Mouse (Mus musculus): Measurements from ENCODE around the gene Il16. TPM values are rescaled to one million over a fixed set of nuclear protein-coding genes. Genes with fewer than 3 reads are reported as not detected.

Il16 gene
- polyA plus RNA-seq, 1 experiment from 2014 or later = 9.8 TPM

DNA sequence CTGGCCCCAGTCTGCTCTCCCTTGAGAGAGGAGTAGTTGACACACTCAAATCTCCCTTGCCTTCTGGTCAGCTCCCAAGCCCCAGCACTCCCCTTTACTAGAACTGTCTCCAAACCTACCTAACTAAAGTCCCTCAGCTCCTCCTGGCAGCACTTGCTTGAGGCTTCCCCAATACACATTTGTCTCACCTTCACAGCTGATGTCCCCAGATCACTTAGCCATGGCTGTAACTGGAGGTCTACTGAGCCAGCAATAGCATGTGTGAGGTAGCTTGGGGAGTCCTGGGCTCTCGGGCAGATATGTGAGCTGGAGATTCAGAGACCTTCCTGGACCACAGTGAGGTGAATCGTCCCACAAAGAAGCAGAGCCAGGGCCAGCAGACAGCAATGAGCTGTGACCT is 33.0 kb upstream of the Il16 start:
- no peak overlapping the region for H3K27ac ChIP-seq (ENCODE audit: low read depth)
- H3K36me3 ChIP-seq (replicated peaks; ENCODE audit: insufficient read depth, low read length) = no peaks in the 10 kb centered on the region
- no peaks in the 10 kb centered on the region for H3K9me3 ChIP-seq (ENCODE audit: low read length)
- H3K9ac ChIP-seq (replicated peaks) = no peak overlapping the region
- H3K4me2 ChIP-seq (ENCODE audit: low read depth, low read length) = no peak overlapping the region
- TF ChIP-seq CTCF (IDR thresholded peaks at IDR 0.05; ENCODE audit: low read depth) (no peak), EP300 (IDR thresholded peaks at IDR 0.05; ENCODE audit: low read depth) (no peak)
- H3K27me3 ChIP-seq (ENCODE audit: insufficient read depth, low read length) = no peaks in the 10 kb centered on the region
- no peaks in the 10 kb centered on the region for H3K4me1 ChIP-seq (ENCODE audit: insufficient read depth)
- ATAC-seq (no peak), DNase-seq (no peak)
- no peak overlapping the region for H3K4me3 ChIP-seq (ENCODE audit: low read depth, low read length)
- 56% methylated on average over 2 of the region's 2 CpGs for WGBS (ENCODE audit: insufficient replicate concordance)

DNA sequence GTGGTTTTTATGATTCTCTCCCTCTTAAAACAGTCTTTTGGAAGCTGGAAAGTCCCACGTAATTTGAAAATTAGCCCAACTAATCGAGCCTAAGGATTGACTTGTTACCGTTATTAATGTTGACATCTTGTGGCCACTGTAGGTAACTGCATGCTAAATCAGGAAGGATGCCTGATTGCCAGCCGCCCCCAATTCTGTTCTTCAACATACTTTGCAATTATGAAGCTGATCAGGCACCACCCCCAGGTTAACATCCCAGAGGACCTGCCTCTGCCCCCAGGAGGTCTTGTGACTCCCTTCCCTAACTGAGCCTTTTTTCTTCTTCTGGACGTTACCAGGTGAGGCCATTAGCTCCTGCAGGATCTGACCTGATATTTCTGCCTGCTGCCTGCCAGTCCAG is 29.2 kb upstream of the Il16 start:
- Histone ChIP-seq H3K36me3 (replicated peaks; ENCODE audit: insufficient read depth, low read length) (no peaks in the 10 kb centered on the region), H3K27me3 (ENCODE audit: insufficient read depth, low read length) (no peaks in the 10 kb centered on the region), H3K9me3 (ENCODE audit: low read length) (no peaks in the 10 kb centered on the region), H3K9ac (replicated peaks) (no peak overlapping the region), H3K4me1 (ENCODE audit: insufficient read depth) (no peaks in the 10 kb centered on the region; the same call in 1 of the 2 replicates), H3K27ac (ENCODE audit: low read depth) (no peak overlapping the region), H3K4me3 (ENCODE audit: low read depth, low read length) (no peak overlapping the region), H3K4me2 (ENCODE audit: low read depth, low read length) (no peak overlapping the region)
- ATAC-seq (no peak), DNase-seq (no peak)
- WGBS (ENCODE audit: insufficient replicate concordance) = 28% methylated on average over 5 of the region's 5 CpGs
- TF ChIP-seq EP300 (IDR thresholded peaks at IDR 0.05; ENCODE audit: low read depth) = no peak
- peak; percentile 68 for TF ChIP-seq CTCF (IDR thresholded peaks at IDR 0.05; ENCODE audit: low read depth)

DNA sequence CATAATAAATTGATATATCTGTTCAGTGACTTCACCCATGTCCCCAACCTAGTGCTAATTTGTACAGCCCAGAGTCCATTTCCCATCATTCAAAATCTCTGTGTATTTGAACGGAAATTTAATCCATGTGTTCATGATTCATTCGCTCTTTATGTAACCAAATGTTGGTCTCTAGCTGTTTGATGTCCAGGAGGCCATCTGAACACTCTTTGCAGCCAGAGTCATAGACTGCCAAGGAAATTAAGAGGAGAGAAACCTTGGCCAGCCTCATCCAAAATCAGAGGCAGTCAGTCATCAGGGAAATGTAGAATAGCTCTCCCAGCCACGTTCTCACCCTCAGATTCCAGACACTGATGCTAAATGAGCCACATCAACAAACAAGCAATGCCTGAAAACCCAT is 18.1 kb upstream of the Il16 start:
- DNase-seq (no peak), ATAC-seq (no peak)
- H3K9me3 ChIP-seq (ENCODE audit: low read length) = no peaks in the 10 kb centered on the region
- no peaks in the 10 kb centered on the region for H3K36me3 ChIP-seq (replicated peaks; ENCODE audit: insufficient read depth, low read length)
- no peak overlapping the region for H3K27ac ChIP-seq (ENCODE audit: low read depth)
- H3K4me1 ChIP-seq (ENCODE audit: insufficient read depth) = 0 out of 2 replicates have a peak, but pooled peaks cover 2% of the 10 kb centered on the region
- TF ChIP-seq CTCF (IDR thresholded peaks at IDR 0.05; ENCODE audit: low read depth) = no peak
- no peak for TF ChIP-seq EP300 (IDR thresholded peaks at IDR 0.05; ENCODE audit: low read depth)
- H3K9ac ChIP-seq (replicated peaks) = no peak overlapping the region
- no peak overlapping the region for H3K4me3 ChIP-seq (ENCODE audit: low read depth, low read length)
- WGBS (ENCODE audit: insufficient replicate concordance) = 65% methylated on average over 3 of the region's 3 CpGs
- no peaks in the 10 kb centered on the region for H3K27me3 ChIP-seq (ENCODE audit: insufficient read depth, low read length)
- H3K4me2 ChIP-seq (ENCODE audit: low read depth, low read length) = no peak overlapping the region

DNA sequence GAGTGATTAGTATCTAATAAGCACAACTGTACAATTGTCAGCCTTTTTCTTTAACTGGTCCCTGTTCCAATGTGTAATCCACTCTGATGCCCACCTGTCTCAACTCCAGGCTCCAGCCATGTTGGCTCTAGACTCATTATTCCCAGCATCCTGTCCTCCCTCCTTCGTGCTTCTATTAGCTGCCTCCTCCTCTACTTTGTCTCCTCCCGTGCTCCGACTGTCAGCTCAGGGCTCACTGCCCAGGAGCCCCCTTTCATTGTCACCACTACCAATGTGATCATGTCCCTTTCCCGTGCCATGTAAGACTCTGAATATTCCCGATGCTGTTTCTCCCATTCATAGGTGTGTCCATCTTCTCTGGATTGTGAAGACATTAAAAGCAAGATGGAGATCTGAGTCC is 16.8 kb upstream of the Il16 start:
- ATAC-seq (no peak), DNase-seq (no peak)
- Histone ChIP-seq H3K27me3 (ENCODE audit: insufficient read depth, low read length) (no peaks in the 10 kb centered on the region), H3K4me3 (ENCODE audit: low read depth, low read length) (no peak overlapping the region), H3K9ac (replicated peaks) (no peak overlapping the region), H3K27ac (ENCODE audit: low read depth) (no peak overlapping the region), H3K4me2 (ENCODE audit: low read depth, low read length) (no peak overlapping the region), H3K9me3 (ENCODE audit: low read length) (no peaks in the 10 kb centered on the region), H3K36me3 (replicated peaks; ENCODE audit: insufficient read depth, low read length) (no peaks in the 10 kb centered on the region), H3K4me1 (ENCODE audit: insufficient read depth) (0 out of 2 replicates have a peak, but pooled peaks cover 2% of the 10 kb centered on the region)
- WGBS (ENCODE audit: insufficient replicate concordance) = 75% methylated on average over 5 of the region's 5 CpGs
- TF ChIP-seq EP300 (IDR thresholded peaks at IDR 0.05; ENCODE audit: low read depth) (no peak), CTCF (IDR thresholded peaks at IDR 0.05; ENCODE audit: low read depth) (no peak)

DNA sequence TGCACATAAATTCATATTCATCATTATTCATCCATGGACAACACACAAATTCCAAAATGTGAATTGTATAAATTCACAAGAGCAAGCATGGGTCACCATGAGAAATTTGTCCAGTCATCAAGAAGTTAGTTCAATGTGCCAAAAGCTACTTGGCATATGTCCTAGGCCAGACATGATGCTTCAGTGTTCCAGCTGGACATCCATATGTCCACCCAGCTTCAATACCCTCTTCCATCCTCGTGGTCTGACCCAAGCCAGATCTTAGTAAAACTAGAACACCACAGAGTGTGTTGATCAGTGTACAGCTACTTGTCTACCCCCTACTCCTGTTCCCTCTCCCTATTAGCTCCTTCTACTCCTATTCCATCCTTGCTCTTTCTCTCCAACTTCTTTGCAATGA is 5.5 kb upstream of the Il16 start:
- WGBS (ENCODE audit: insufficient replicate concordance) = 66% methylated on average over 1 of the region's 1 CpGs
- no peak for DNase-seq
- no peak overlapping the region for H3K9ac ChIP-seq (replicated peaks)
- no peaks in the 10 kb centered on the region for H3K36me3 ChIP-seq (replicated peaks; ENCODE audit: insufficient read depth, low read length)
- no peak for ATAC-seq
- no peak overlapping the region for H3K4me3 ChIP-seq (ENCODE audit: low read depth, low read length)
- no peaks in the 10 kb centered on the region for H3K27me3 ChIP-seq (ENCODE audit: insufficient read depth, low read length)
- TF ChIP-seq EP300 (IDR thresholded peaks at IDR 0.05; ENCODE audit: low read depth) (no peak), CTCF (IDR thresholded peaks at IDR 0.05; ENCODE audit: low read depth) (no peak)
- H3K9me3 ChIP-seq (ENCODE audit: low read length) = no peaks in the 10 kb centered on the region
- no peak overlapping the region for H3K27ac ChIP-seq (ENCODE audit: low read depth)
- no peak overlapping the region for H3K4me2 ChIP-seq (ENCODE audit: low read depth, low read length)
- H3K4me1 ChIP-seq (ENCODE audit: insufficient read depth) = no peaks in the 10 kb centered on the region

DNA sequence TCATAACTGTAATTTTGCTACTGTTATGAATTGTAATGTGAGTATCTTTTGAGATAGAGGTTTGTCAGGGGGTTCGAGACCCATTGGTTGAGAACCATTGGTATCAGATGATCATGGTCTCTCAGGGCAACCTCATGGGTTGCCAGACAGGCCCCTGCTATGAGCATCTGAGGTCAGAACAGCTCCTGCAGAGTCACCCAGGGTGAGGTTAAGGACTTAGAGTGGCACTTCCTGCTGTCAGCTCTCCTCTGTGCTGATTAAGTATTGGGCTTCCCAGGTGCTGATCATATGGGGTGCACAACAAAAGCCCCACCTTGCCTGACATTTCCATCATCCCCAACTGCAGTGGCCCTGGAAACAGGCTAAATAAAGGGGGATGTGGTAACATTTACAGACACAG is 2.9 kb upstream of the Il16 start:
- H3K9me3 ChIP-seq (ENCODE audit: low read length) = no peaks in the 10 kb centered on the region
- 72% methylated on average over 1 of the region's 1 CpGs for WGBS (ENCODE audit: insufficient replicate concordance)
- H3K36me3 ChIP-seq (replicated peaks; ENCODE audit: insufficient read depth, low read length) = no peaks in the 10 kb centered on the region
- H3K4me3 ChIP-seq (ENCODE audit: low read depth, low read length) = no peak overlapping the region
- H3K27me3 ChIP-seq (ENCODE audit: insufficient read depth, low read length) = no peaks in the 10 kb centered on the region
- DNase-seq (no peak), ATAC-seq (no peak)
- TF ChIP-seq CTCF (IDR thresholded peaks at IDR 0.05; ENCODE audit: low read depth) (no peak), EP300 (IDR thresholded peaks at IDR 0.05; ENCODE audit: low read depth) (no peak)
- no peak overlapping the region for H3K9ac ChIP-seq (replicated peaks)
- H3K27ac ChIP-seq (ENCODE audit: low read depth) = no peak overlapping the region
- no peak overlapping the region for H3K4me2 ChIP-seq (ENCODE audit: low read depth, low read length)
- no peaks in the 10 kb centered on the region for H3K4me1 ChIP-seq (ENCODE audit: insufficient read depth)

DNA sequence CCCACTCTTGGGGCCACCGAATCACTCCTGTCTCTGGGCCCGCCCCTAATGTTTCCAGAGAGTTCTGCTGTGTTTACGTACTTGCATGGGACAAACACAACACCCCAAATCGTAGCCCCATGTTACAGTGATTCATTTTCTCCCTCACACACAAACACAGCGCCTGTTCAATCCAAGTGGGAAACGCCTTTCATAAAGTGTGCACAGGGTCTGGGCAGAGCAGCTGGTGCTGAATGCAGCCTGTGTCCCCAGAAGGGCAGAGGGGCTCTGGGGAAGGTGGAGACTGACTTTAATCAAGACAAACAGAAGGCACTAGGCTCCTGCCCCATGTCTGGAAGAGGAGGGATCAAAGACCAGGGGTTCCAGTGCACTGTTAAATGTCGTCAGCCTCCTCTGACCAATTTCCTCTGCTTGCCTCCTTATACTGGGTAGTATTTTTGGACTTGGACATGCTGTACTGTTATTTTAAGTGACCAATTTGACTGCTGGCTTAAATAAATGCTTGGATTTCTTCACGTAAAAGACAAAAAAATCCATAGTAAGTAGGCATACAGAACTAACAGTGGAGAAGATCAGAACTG is 671 bp upstream of the Il16 start:
- WGBS (ENCODE audit: insufficient replicate concordance) = 67% methylated on average over 8 of the region's 8 CpGs
- Histone ChIP-seq H3K4me3 (ENCODE audit: low read depth, low read length) (no peak overlapping the region), H3K4me1 (ENCODE audit: insufficient read depth) (no peaks in the 10 kb centered on the region), H3K9me3 (ENCODE audit: low read length) (no peaks in the 10 kb centered on the region), H3K36me3 (replicated peaks; ENCODE audit: insufficient read depth, low read length) (no peaks in the 10 kb centered on the region), H3K9ac (replicated peaks) (no peak overlapping the region), H3K27ac (ENCODE audit: low read depth) (no peak overlapping the region), H3K27me3 (ENCODE audit: insufficient read depth, low read length) (no peaks in the 10 kb centered on the region), H3K4me2 (ENCODE audit: low read depth, low read length) (no peak overlapping the region)
- DNase-seq (no peak), ATAC-seq (no peak)
- TF ChIP-seq EP300 (IDR thresholded peaks at IDR 0.05; ENCODE audit: low read depth) = no peak
- TF ChIP-seq CTCF (IDR thresholded peaks at IDR 0.05; ENCODE audit: low read depth) = no peak
